Mouse (Mus musculus): ENCODE data around the gene Cldn6. TPM values are rescaled to one million over a fixed set of nuclear protein-coding genes. Genes with fewer than 3 reads are reported as not detected.

Cldn6 gene
- polyA plus RNA-seq, 1 experiment = not detected

GRCm38 (mm10) chr17:23730441-23730840 is 51.4 kb downstream of the Cldn6 start:
- no peak overlapping the region for H3K27ac ChIP-seq (ENCODE audit: insufficient read depth, low read depth, low read length)
- H3K4me3 ChIP-seq (ENCODE audit: insufficient read depth, low read length) = no peak overlapping the region
- peaks cover 15% of the 10 kb centered on the region for H3K4me1 ChIP-seq (ENCODE audit: control insufficient read depth, insufficient read depth, low read length)
- TF ChIP-seq POLR2A (IDR thresholded peaks at IDR 0.05; ENCODE audit: borderline replicate concordance, low read depth, low read length) (no peak), CTCF (IDR thresholded peaks at IDR 0.05; ENCODE audit: low read depth, low read length) (no peak)

Other genes with a start within 250 kb of the Cldn6 start
- gene Vmn2r117, start 199.6 kb upstream of the Cldn6 start, polyA plus RNA-seq (2012; ENCODE audit: insufficient read depth, insufficient read length, missing spikeins) = not detected in 2 replicates
- gene Zfp213, start 115.0 kb upstream of the Cldn6 start, polyA plus RNA-seq (2012; ENCODE audit: insufficient read depth, insufficient read length, missing spikeins) = 2.6 and 4.1 TPM in 2 replicates
- 1.2 and 1.3 TPM in 2 replicates for gene Zfp13, start 79.8 kb upstream of the Cldn6 start, polyA plus RNA-seq (2012; ENCODE audit: insufficient read depth, insufficient read length, missing spikeins)
- not detected in 2 replicates for gene Zscan10, start 78.4 kb upstream of the Cldn6 start, polyA plus RNA-seq (2012; ENCODE audit: insufficient read depth, insufficient read length, missing spikeins)
- gene Mmp25, start 34.0 kb upstream of the Cldn6 start, polyA plus RNA-seq (2012; ENCODE audit: insufficient read depth, insufficient read length, missing spikeins) = 0.38 and 0.41 TPM in 2 replicates
- gene Bicdl2, start 18.7 kb upstream of the Cldn6 start, polyA plus RNA-seq (2012; ENCODE audit: insufficient read depth, insufficient read length, missing spikeins) = not detected in 2 replicates
- gene Hcfc1r1, start 5.7 kb upstream of the Cldn6 start, polyA plus RNA-seq (2012; ENCODE audit: insufficient read depth, insufficient read length, missing spikeins) = 101 and 118 TPM in 2 replicates
- 20.9 and 23.4 TPM in 2 replicates for gene Thoc6, start 5.4 kb upstream of the Cldn6 start, polyA plus RNA-seq (2012; ENCODE audit: insufficient read depth, insufficient read length, missing spikeins)
- gene Tnfrsf12a, start 1.8 kb upstream of the Cldn6 start, polyA plus RNA-seq (2012; ENCODE audit: insufficient read depth, insufficient read length, missing spikeins) = 4.9 and 5.6 TPM in 2 replicates
- not detected in 2 replicates for gene Cldn9, start 4.8 kb downstream of the Cldn6 start, polyA plus RNA-seq (2012; ENCODE audit: insufficient read depth, insufficient read length, missing spikeins)
- not detected in 2 replicates for gene 1520401A03Rik, start 43.5 kb downstream of the Cldn6 start, polyA plus RNA-seq (2012; ENCODE audit: insufficient read depth, insufficient read length, missing spikeins)
- gene Pkmyt1, start 47.1 kb downstream of the Cldn6 start, polyA plus RNA-seq (2012; ENCODE audit: insufficient read depth, insufficient read length, missing spikeins) = 17.3 and 20.1 TPM in 2 replicates
- gene Paqr4, start 61.6 kb downstream of the Cldn6 start, polyA plus RNA-seq (2012; ENCODE audit: insufficient read depth, insufficient read length, missing spikeins) = 13.9 TPM in 2 replicates
- gene Kremen2, start 66.6 kb downstream of the Cldn6 start, polyA plus RNA-seq (2012; ENCODE audit: insufficient read depth, insufficient read length, missing spikeins) = not detected in 2 replicates
- gene Flywch1, start 92.4 kb downstream of the Cldn6 start, polyA plus RNA-seq (2012; ENCODE audit: insufficient read depth, insufficient read length, missing spikeins) = 20.4 and 21.3 TPM in 2 replicates
- gene Flywch2, start 106.8 kb downstream of the Cldn6 start, polyA plus RNA-seq (2012; ENCODE audit: insufficient read depth, insufficient read length, missing spikeins) = 1.6 and 1.8 TPM in 2 replicates
- 502 and 543 TPM in 2 replicates for gene Srrm2, start 111.3 kb downstream of the Cldn6 start, polyA plus RNA-seq (2012; ENCODE audit: insufficient read depth, insufficient read length, missing spikeins)
- gene Elob, start 149.9 kb downstream of the Cldn6 start, polyA plus RNA-seq (2012; ENCODE audit: insufficient read depth, insufficient read length, missing spikeins) = 240 and 243 TPM in 2 replicates
- not detected in 2 replicates for gene Prss33, start 156.8 kb downstream of the Cldn6 start, polyA plus RNA-seq (2012; ENCODE audit: insufficient read depth, insufficient read length, missing spikeins)
- not detected in 2 replicates for gene Prss32, start 164.6 kb downstream of the Cldn6 start, polyA plus RNA-seq (2012; ENCODE audit: insufficient read depth, insufficient read length, missing spikeins)
- gene Prss41, start 164.9 kb downstream of the Cldn6 start, polyA plus RNA-seq (2012; ENCODE audit: insufficient read depth, insufficient read length, missing spikeins) = not detected in 2 replicates
- gene Prss21, start 188.8 kb downstream of the Cldn6 start, polyA plus RNA-seq (2012; ENCODE audit: insufficient read depth, insufficient read length, missing spikeins) = not detected in 2 replicates
- not detected in 2 replicates for gene Dcpp1, start 201.6 kb downstream of the Cldn6 start, polyA plus RNA-seq (2012; ENCODE audit: insufficient read depth, insufficient read length, missing spikeins)
- not detected in 2 replicates for gene Dcpp2, start 201.6 kb downstream of the Cldn6 start, polyA plus RNA-seq (2012; ENCODE audit: insufficient read depth, insufficient read length, missing spikeins)
- gene Dcpp3, start 238.2 kb downstream of the Cldn6 start, polyA plus RNA-seq (2012; ENCODE audit: insufficient read depth, insufficient read length, missing spikeins) = not detected in 2 replicates

Data from bone marrow macrophage, adult 2 months (primary cell).